Mouse (Mus musculus): ENCODE data around the gene Cyct.

GRCm38 (mm10) chr2:76400178-76400577 lies 39.9 kb upstream of the Cyct start:
- TF ChIP-seq ZNF384 (IDR thresholded peaks at IDR 0.05; ENCODE audit: low read depth, low read length), result no peak
- TF ChIP-seq HCFC1 (IDR thresholded peaks at IDR 0.05; ENCODE audit: borderline replicate concordance, insufficient read depth, low read length), result no peak
